Mouse (Mus musculus) retina, postnatal 7 days (tissue): ENCODE measurements around the gene Tmco5.
"Not testable (repeated sequence)": the region's sequence is repeated elsewhere in the genome, so short reads cannot be mapped to it uniquely, and the experiment has no call there.

Source experiments
- DNase-seq: peaks from one replicate; pipeline ENCODE4 v3.0.0-alpha.2; 2012; ENCODE audit warnings: low read depth, low spot score

Tmco5 gene

GRCm38 (mm10) chr2:116922580-116923500 is 44.3 kb downstream of the Tmco5 start:
- no peak for DNase-seq

DNA sequence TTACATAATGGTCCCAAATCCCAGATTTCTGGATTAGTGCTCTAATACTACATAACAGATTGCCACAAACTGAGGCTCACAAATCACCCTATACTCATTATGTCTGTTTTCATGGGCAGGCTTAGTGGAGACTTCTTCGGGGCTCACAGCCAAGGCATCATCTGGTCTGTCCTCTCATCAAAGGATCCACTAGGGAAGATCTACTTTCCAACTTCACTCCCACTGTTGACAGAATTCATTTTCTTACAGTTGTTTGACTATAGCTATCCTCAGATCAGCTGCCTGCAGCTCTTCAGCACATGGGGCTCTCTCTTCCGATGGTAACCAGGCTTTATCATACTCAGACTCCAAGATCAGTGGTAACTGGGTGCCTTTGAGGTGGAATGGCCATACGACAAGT is 45.2 kb downstream of the Tmco5 start:
- no peak for DNase-seq

GRCm38 (mm10) chr2:116924292-116924691 is 45.8 kb downstream of the Tmco5 start:
- DNase-seq: no peak

- DNase-seq: no peak
Observed at GRCm38 (mm10) chr2:116925230-116925629, 46.7 kb downstream of the Tmco5 start.

- no peak for DNase-seq
Observed at GRCm38 (mm10) chr2:116932218-116932617, 53.7 kb downstream of the Tmco5 start.

DNA sequence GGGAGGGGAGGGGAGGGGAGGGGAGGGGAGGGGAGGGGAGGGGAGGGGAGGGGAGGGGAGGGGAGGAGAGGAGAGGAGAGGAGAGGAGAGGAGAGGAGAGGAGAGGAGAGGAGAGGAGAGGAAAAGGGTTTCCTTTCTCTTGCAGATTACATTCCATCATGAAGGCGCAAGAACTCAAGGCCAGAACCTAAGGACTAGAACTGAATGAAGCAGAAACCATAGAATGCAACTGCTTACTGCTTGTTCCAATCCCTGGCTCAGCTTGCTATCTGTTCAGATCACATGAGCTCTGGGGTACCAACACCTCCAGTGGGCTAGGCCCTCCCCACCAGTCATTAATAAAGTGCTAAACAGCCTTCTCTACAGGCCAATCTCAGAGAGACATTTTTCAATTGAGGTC is 55.7 kb downstream of the Tmco5 start:
- not testable (repeated sequence) for DNase-seq

DNA sequence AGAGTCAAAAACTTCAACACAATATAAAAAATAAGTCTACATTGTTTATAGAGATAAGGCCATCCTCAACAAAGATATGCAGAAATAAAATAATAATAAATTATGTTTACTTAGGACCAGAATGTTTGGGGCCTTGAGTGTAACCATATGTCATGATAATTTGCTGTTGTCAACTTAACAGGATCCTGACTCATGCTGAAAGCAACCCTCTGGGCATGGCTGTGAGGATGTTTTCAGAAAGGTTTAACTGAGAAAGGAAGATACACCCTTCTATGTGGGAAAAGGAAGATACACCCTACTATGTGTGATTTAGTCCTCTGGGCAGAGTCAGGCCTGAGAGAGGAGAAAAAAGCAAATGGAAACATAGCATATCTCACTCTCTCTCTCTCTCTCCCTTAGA is 56.3 kb downstream of the Tmco5 start:
- DNase-seq: no peak

DNA sequence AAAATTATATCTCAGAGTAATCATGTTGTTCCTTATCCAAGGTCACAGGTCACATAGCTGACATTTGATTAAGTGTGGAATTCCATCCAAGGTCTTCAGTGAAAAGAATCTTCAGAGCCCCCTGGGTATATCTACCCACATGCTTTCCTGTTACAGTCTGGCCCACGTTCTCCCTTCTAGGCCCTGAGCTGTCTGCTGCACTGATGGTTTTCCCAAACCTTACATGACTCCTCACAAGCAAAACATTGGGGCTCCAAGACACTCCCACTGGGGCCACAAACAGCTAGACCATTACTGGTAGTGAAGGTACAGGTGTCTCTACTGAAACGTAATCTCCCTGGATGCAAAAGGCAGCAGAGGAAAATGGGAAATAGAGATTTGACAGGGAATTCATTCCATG is 57.9 kb downstream of the Tmco5 start:
- no peak for DNase-seq

GRCm38 (mm10) chr2:116937166-116937565 is 58.7 kb downstream of the Tmco5 start:
- DNase-seq: no peak

GRCm38 (mm10) chr2:116941816-116942215 is 63.3 kb downstream of the Tmco5 start:
- DNase-seq: no peak
